8 mouse cellular contexts compared by ENCODE assay signal in genomic region chr4:54948616-54949560, GRCm38 (mm10). TPM values are rescaled to one million over a fixed set of nuclear protein-coding genes. Genes with fewer than 3 reads are reported as not detected.
DNase-seq lines count a peak whose midpoint lies in the region; ATAC-seq lines count a peak whose summit lies in the region.

No protein-coding gene starts in this region.

- DNase-seq in urinary bladder, adult 2 months (ENCODE audit: low spot score), result peak; percentile 25
- no peak for DNase-seq in urinary bladder, postnatal 10 days (ENCODE audit: low spot score)
- peak; percentile 55 for DNase-seq in cerebellum, adult 9-11 months
- DNase-seq in gastrocnemius, postnatal 4 days (ENCODE audit: low spot score in 2 of 2), result peak; percentile 43 to 53
- peak; percentile 51 for DNase-seq in right cerebral cortex, postnatal 25 days
- DNase-seq in spleen, postnatal 36 days (ENCODE audit: low spot score in 2 of 2), result no peak

- peak overlapping the region; percentile 81 for H3K4me3 ChIP-seq in kidney, embryonic 16.5 days (ENCODE audit: low read length)
- peak overlapping the region; percentile 49 for H3K4me3 ChIP-seq in liver, embryonic 16.5 days (ENCODE audit: low read depth, low read length)

- H3K4me1 ChIP-seq in kidney, embryonic 16.5 days (ENCODE audit: insufficient read depth, low read length), result peaks cover 36% of the 10 kb centered on the region
- no peaks in the 10 kb centered on the region for H3K4me1 ChIP-seq in liver, embryonic 16.5 days (ENCODE audit: control insufficient read depth, low read depth, low read length)

- peak overlapping the region; percentile 93 for H3K9ac ChIP-seq in kidney, embryonic 16.5 days (replicated peaks; ENCODE audit: low read length)
- no peak overlapping the region; the same call in 1 of the 2 replicates for H3K9ac ChIP-seq in liver, embryonic 16.5 days (ENCODE audit: low read depth, low read length)

- peak; percentile 64 for ATAC-seq in kidney, embryonic 16.5 days (ENCODE audit: low FRiP score, low TSS enrichment)
- no peak for ATAC-seq in liver, embryonic 16.5 days (ENCODE audit: low read depth)

- H3K4me2 ChIP-seq in kidney, embryonic 16.5 days (replicated peaks; ENCODE audit: low read depth, low read length), result peak overlapping the region; percentile 77
- H3K4me2 ChIP-seq in liver, embryonic 16.5 days (ENCODE audit: low read depth, low read length), result peak overlapping the region; percentile 56

- under 1% methylated on average over 28 of the region's 32 CpGs for WGBS in kidney, embryonic 16.5 days
- WGBS in liver, embryonic 16.5 days (ENCODE audit: insufficient replicate concordance), result 2% methylated on average over 29 of the region's 32 CpGs

- peak overlapping the region; percentile 98 for H3K27ac ChIP-seq in kidney, embryonic 16.5 days (ENCODE audit: low read length)
- peak overlapping the region; percentile 29 for H3K27ac ChIP-seq in liver, embryonic 16.5 days (ENCODE audit: low read length)

- no peaks in the 10 kb centered on the region for H3K9me3 ChIP-seq in kidney, embryonic 16.5 days (ENCODE audit: low read length)
- H3K9me3 ChIP-seq in liver, embryonic 16.5 days (replicated peaks; ENCODE audit: control insufficient read depth, low read length), result no peaks in the 10 kb centered on the region

- H3K27me3 ChIP-seq in kidney, embryonic 16.5 days (ENCODE audit: insufficient read depth, low read length), result no peaks in the 10 kb centered on the region
- peaks cover 54% of the 10 kb centered on the region for H3K27me3 ChIP-seq in liver, embryonic 16.5 days (ENCODE audit: control insufficient read depth, insufficient read depth, low read depth, low read length)

- no peaks in the 10 kb centered on the region for H3K36me3 ChIP-seq in kidney, embryonic 16.5 days (ENCODE audit: insufficient read depth, low read length)
- H3K36me3 ChIP-seq in liver, embryonic 16.5 days (ENCODE audit: control insufficient read depth, insufficient read depth), result no peaks in the 10 kb centered on the region

RNA-seq across cellular contexts. Expression of gene Zfp462, which starts 4.0 kb away (rescaled TPM):
- polyA plus RNA-seq in urinary bladder, adult 2 months (2012; rRNA removed), result 7.8 and 7.9 TPM in 2 replicates
- total RNA-seq in gastrocnemius, postnatal 4 days (2021), result 10 to 100 TPM; 44.3 to 46.1 TPM
- 3.4 and 3.8 TPM in 2 replicates for polyA plus RNA-seq in kidney, embryonic 16.5 days (2015; fragmentation: Nextera tagmentation; extraction: Ambion mirVana)
- 0.06 and 0.09 TPM in 2 replicates for polyA plus RNA-seq in liver, embryonic 16.5 days (2015; fragmentation: Nextera tagmentation; extraction: Ambion mirVana)

Comparison
In these comparisons a context has a peak if more than half of its experiments do, and no peak if none do; other contexts are left out.
1. DNase-seq: peak in urinary bladder, adult 2 months (single experiment), cerebellum, adult 9-11 months (single experiment), gastrocnemius, postnatal 4 days (2 of 2) and right cerebral cortex, postnatal 25 days (single experiment); none in urinary bladder, postnatal 10 days (single experiment) and spleen, postnatal 36 days (0 of 2).